Mouse (Mus musculus) heart, embryonic 13.5 days (tissue): ENCODE measurements at regions not wholly inside any gene's neighbourhood (a gene's known extent, or its start where the extent isn't known, plus 50 kb on each side); places are given as distances from the start of the nearest gene placed in this dataset.

ENCODE experiments used
- ATAC-seq: fragments of 200-750 bp; cut with Nextera tagmentation; 2 replicates; pipeline ENCODE4 v1.8.0; 2017; ENCODE audit warnings: moderate TSS enrichment; ENCODE audit not compliant: insufficient number of reproducible peaks, low FRiP score, low TSS enrichment; ENCODE audit errors: extremely low read depth
- H3K27ac ChIP-seq: fragments of 300-500 bp; sonication (generic); replicated peaks from 2 replicates; pipeline ENCODE4 v1.5.1; 2015; ENCODE audit warnings: moderate library complexity, mild to moderate bottlenecking, inconsistent platforms
- H3K27me3 ChIP-seq: fragments of 300-500 bp; sonication (generic); replicated peaks from 2 replicates; pipeline ENCODE4 v1.6.1; 2015; ENCODE audit warnings: mild to moderate bottlenecking, inconsistent platforms
- H3K36me3 ChIP-seq: fragments of 300-500 bp; sonication (generic); 2 replicates; pipeline ENCODE4 v1.6.1; 2015; ENCODE audit warnings: mild to moderate bottlenecking, inconsistent platforms
- H3K4me1 ChIP-seq: fragments of 300-500 bp; sonication (generic); 2 replicates; pipeline ENCODE4 v1.6.1; 2015; ENCODE audit warnings: inconsistent platforms
- H3K4me2 ChIP-seq: fragments of 300-500 bp; sonication (generic); 2 replicates; pipeline ENCODE4 v1.6.1; 2015; ENCODE audit warnings: inconsistent platforms, mild to moderate bottlenecking, moderate library complexity
- H3K4me3 ChIP-seq: fragments of 300-500 bp; sonication (generic); 2 replicates; pipeline ENCODE4 v1.5.1; 2015; ENCODE audit warnings: moderate library complexity, mild to moderate bottlenecking, inconsistent platforms
- H3K9ac ChIP-seq: fragments of 300-500 bp; sonication (generic); 2 replicates; pipeline ENCODE4 v1.6.1; 2015; ENCODE audit warnings: inconsistent platforms, mild to moderate bottlenecking, moderate library complexity
- H3K9me3 ChIP-seq: fragments of 300-500 bp; sonication (generic); 2 replicates; pipeline ENCODE4 v1.6.1; 2016; ENCODE audit warnings: inconsistent platforms
- WGBS: fragments of 180-500 bp; shearing (Covaris S2); methylation state at CpG from one replicate; pipeline ENCODE4 v1.1.7; 2015; ENCODE audit warnings: mixed read lengths; 5-methylcytosine and 5-hydroxymethylcytosine counted together

- Histone ChIP-seq H3K9ac (no peak overlapping the region), H3K9me3 (no peaks in the 10 kb centered on the region), H3K27me3 (no peaks in the 10 kb centered on the region), H3K4me2 (no peak overlapping the region), H3K4me1 (peaks cover 24% of the 10 kb centered on the region), H3K4me3 (no peak overlapping the region), H3K36me3 (no peaks in the 10 kb centered on the region), H3K27ac (no peak overlapping the region)
- ATAC-seq, result no peak
- WGBS, result 86% methylated on average over 16 of the region's 16 CpGs
These were observed 135.6 kb upstream of the Sdk2 start for GRCm38 (mm10) chr11:114202486-114202885.

- WGBS, result 59% methylated on average over 10 of the region's 10 CpGs
- H3K4me1 ChIP-seq, result peaks cover 33% of the 10 kb centered on the region
- peak overlapping the region; percentile 39 for H3K4me3 ChIP-seq
- no peaks in the 10 kb centered on the region for H3K36me3 ChIP-seq
- H3K27me3 ChIP-seq, result no peaks in the 10 kb centered on the region
- no peak for ATAC-seq
- peak overlapping the region; percentile 75 for H3K9ac ChIP-seq
- H3K27ac ChIP-seq, result peak overlapping the region; percentile 98
- H3K9me3 ChIP-seq, result no peaks in the 10 kb centered on the region
- peak overlapping the region; percentile 67 for H3K4me2 ChIP-seq
These were observed 132.3 kb upstream of the Sdk2 start for GRCm38 (mm10) chr11:114199081-114199586.

GRCm38 (mm10) chr11:114198317-114199032, 131.6 kb upstream of the Sdk2 start:
- H3K27ac ChIP-seq, result peak overlapping the region; percentile 98
- no peaks in the 10 kb centered on the region for H3K27me3 ChIP-seq
- peaks cover 34% of the 10 kb centered on the region for H3K4me1 ChIP-seq
- peak overlapping the region; percentile 39 for H3K4me3 ChIP-seq
- WGBS, result 18% methylated on average over 15 of the region's 15 CpGs
- H3K9ac ChIP-seq, result peak overlapping the region; percentile 75
- no peaks in the 10 kb centered on the region for H3K36me3 ChIP-seq
- no peaks in the 10 kb centered on the region for H3K9me3 ChIP-seq
- peak; percentile 80; the same call in 1 of the 2 replicates for ATAC-seq
- H3K4me2 ChIP-seq, result peak overlapping the region; percentile 67

DNA sequence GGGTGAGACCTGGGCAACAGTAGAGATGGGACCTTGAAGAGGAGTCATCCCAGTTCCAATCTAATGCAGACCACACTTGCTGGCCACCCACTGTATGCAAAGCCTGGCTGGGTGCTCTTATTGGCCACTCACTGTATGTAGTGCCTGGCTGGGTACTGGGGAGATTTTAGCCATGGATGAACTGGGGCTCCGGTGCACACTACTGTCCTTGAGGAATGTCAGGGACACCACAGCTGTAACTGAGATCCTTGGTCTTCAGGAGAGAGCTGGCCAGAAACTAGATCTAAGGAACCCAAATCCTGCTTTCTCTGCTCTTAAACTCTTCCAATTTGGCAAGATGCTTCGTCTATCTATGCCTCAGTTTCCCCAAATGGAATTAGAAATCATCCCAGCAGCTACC, 128.4 kb upstream of the Sdk2 start:
- Histone ChIP-seq H3K27ac (no peak overlapping the region), H3K4me3 (no peak overlapping the region), H3K9me3 (no peaks in the 10 kb centered on the region), H3K27me3 (no peaks in the 10 kb centered on the region), H3K4me1 (peaks cover 34% of the 10 kb centered on the region), H3K9ac (no peak overlapping the region), H3K4me2 (no peak overlapping the region), H3K36me3 (no peaks in the 10 kb centered on the region)
- ATAC-seq, result no peak
- 82% methylated on average over 2 of the region's 2 CpGs for WGBS

DNA sequence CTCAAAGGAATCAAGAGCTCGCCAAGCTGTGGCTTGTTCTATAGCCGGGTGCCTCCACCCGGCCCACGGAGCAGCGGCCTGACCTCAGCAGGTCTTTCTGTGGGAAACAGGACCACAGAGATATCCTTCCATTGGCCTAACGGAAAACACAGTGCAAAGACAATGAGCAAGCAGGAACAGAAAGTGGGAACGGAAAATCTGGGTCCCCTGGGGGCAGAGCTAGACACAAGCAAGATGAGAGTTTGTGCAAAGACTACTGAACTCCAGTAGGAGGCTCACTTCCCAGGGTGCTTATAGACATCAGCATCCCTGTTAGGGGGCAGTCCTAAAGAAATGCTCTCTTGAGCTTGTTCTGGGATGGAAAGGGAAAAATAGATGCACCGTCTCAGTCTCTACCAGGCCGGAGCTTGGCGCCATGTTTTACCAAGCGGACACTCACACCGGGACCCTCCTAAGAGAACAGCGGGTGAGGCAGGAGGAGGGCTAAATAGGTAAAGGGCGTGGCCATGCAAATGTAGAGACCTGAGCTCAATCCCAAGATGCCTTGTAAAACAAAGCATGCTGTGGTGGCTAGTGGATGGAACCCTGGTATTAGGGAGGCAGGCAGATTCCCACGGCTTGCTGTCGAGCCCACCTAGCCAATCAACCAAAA, 127.3 kb upstream of the Sdk2 start:
- WGBS, result 53% methylated on average over 16 of the region's 16 CpGs
- Histone ChIP-seq H3K4me3 (no peak overlapping the region), H3K9ac (no peak overlapping the region), H3K9me3 (no peaks in the 10 kb centered on the region), H3K36me3 (no peaks in the 10 kb centered on the region), H3K4me1 (peaks cover 25% of the 10 kb centered on the region), H3K27me3 (no peaks in the 10 kb centered on the region), H3K4me2 (no peak overlapping the region), H3K27ac (no peak overlapping the region)
- no peak for ATAC-seq

GRCm38 (mm10) chr11:114193018-114193417, 126.2 kb upstream of the Sdk2 start:
- Histone ChIP-seq H3K36me3 (no peaks in the 10 kb centered on the region), H3K27me3 (no peaks in the 10 kb centered on the region), H3K9ac (0 out of 2 replicates have a peak overlapping the region, but pooled peaks have one; percentile 14), H3K27ac (no peak overlapping the region), H3K9me3 (no peaks in the 10 kb centered on the region), H3K4me3 (no peak overlapping the region), H3K4me2 (no peak overlapping the region), H3K4me1 (peaks cover 16% of the 10 kb centered on the region)
- no peak for ATAC-seq
- WGBS, result 88% methylated on average over 7 of the region's 7 CpGs

DNA sequence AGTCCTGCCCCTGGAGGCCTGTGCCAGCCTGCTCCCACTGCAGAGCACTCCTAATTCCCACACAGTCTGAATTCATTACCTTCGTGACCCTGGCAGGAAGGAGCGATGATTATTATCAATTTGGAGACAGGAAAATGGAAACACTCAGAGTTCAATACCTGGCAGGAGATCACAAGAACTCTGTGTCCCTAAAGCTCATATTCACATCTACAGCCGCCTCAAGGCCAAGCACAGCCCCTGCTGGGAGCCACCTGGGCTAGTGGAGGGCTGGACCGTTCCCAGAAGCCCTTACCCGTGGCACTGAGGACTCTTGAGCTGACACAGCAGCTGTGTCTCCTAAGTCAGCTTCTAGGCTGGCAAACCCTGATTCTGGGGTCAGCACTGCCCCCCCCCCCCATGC, 124.8 kb upstream of the Sdk2 start:
- Histone ChIP-seq H3K4me1 (peaks cover 20% of the 10 kb centered on the region), H3K27ac (no peak overlapping the region), H3K36me3 (no peaks in the 10 kb centered on the region), H3K27me3 (no peaks in the 10 kb centered on the region), H3K9me3 (no peaks in the 10 kb centered on the region), H3K4me3 (no peak overlapping the region), H3K4me2 (no peak overlapping the region), H3K9ac (no peak overlapping the region)
- WGBS, result 56% methylated on average over 5 of the region's 5 CpGs
- ATAC-seq, result no peak

DNA sequence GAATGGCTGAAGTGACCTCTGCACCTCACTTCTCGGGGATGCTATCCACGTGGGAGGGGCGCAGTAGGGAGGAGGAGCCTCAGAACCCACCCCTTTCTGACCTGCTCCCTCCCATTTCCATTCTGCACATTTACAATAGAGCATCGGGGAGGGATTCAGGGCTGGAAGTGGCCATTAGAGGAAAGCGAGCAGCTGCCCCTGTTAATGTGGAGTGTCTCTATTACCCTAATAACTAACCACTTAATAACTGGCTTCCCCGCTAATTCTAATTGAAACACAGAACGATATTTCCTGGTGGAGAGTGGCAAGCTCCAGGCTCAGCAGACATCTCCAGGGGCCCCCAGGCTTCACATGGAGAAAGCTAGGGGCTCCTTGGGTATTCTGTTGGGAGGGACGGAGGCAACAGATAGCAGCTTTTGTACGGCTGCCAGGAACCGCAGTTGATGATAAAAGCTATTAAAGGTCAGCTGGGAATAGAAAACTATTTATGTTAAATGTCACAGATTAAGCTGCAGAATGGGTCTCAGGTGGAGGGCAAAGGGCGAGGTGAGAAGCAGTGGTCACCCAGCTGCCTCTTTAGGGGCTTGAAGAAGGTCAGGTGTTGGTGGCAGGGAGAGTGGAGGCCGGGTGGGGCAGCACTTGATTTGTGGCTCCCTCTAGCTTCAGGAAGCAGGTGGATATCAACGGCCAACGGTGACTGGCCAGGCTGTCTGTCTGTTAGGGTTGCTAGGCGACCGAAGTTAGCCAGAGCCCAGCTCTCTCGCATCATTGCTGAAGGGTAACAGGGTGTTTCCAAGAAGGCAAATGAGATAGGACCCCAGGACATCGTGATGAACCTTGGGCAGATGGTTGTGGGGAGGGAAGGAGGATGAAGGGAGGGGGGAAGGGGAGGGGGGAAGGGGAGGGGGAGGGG, 118.4 kb upstream of the Sdk2 start:
- H3K9me3 ChIP-seq, result no peaks in the 10 kb centered on the region
- H3K36me3 ChIP-seq, result no peaks in the 10 kb centered on the region
- WGBS, result 34% methylated on average over 18 of the region's 18 CpGs
- no peak overlapping the region for H3K9ac ChIP-seq
- H3K4me1 ChIP-seq, result peaks cover 29% of the 10 kb centered on the region
- H3K4me2 ChIP-seq, result peak overlapping the region; percentile 54
- H3K27me3 ChIP-seq, result no peaks in the 10 kb centered on the region; the same call in 1 of the 2 replicates
- no peak; the same call in 1 of the 2 replicates for ATAC-seq
- H3K27ac ChIP-seq, result peak overlapping the region; percentile 56; the same call in 1 of the 2 replicates
- no peak overlapping the region for H3K4me3 ChIP-seq

- Histone ChIP-seq H3K9ac (no peak overlapping the region), H3K4me1 (peaks cover 31% of the 10 kb centered on the region), H3K27me3 (no peaks in the 10 kb centered on the region; the same call in 1 of the 2 replicates), H3K36me3 (no peaks in the 10 kb centered on the region), H3K4me2 (no peak overlapping the region), H3K27ac (no peak overlapping the region), H3K4me3 (no peak overlapping the region), H3K9me3 (no peaks in the 10 kb centered on the region)
- 71% methylated on average over 5 of the region's 5 CpGs for WGBS
- ATAC-seq, result no peak
These were observed 117.6 kb upstream of the Sdk2 start for GRCm38 (mm10) chr11:114184431-114184830.

DNA sequence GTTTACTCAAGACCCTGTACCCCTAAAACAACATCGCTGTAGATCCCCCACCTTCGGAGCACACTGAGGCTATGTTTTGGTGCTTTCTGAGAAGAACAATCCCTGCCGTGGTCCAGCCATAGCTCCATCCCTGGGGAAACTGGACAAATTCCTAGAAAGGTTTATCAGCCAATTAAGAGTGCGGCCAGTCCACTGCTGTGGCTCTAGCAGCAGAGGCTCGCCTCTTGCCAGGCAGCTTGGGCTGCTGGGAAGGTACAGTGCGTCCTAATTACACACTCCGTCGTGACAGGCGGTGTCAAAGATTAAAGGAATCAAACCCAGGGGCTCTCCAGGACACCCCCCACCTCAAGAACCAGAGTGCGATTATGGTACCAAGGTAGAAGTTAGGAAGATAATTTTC, 116.4 kb upstream of the Sdk2 start:
- no peaks in the 10 kb centered on the region for H3K36me3 ChIP-seq
- H3K27me3 ChIP-seq, result no peaks in the 10 kb centered on the region; the same call in 1 of the 2 replicates
- peaks cover 43% of the 10 kb centered on the region for H3K4me1 ChIP-seq
- 73% methylated on average over 10 of the region's 10 CpGs for WGBS
- no peak overlapping the region for H3K9ac ChIP-seq
- H3K27ac ChIP-seq, result no peak overlapping the region
- H3K4me3 ChIP-seq, result no peak overlapping the region
- H3K9me3 ChIP-seq, result no peaks in the 10 kb centered on the region
- H3K4me2 ChIP-seq, result no peak overlapping the region
- ATAC-seq, result no peak
